Mouse (Mus musculus) megakaryocyte, embryonic 14.5 days (primary cell): ENCODE data around the gene Pusl1.

ENCODE experiments used
- FLI1 ChIP-seq: IDR thresholded peaks from 2 replicates; pipeline ENCODE4 v1.6.1; 2012; ENCODE audit warnings: low read length, inconsistent platforms, mixed read lengths
- GATA1 ChIP-seq: IDR thresholded peaks from 3 replicates; pipeline ENCODE4 v1.6.1; 2012; ENCODE audit warnings: mixed read lengths, low read length, inconsistent platforms, borderline replicate concordance

- TF ChIP-seq FLI1 = no peak
- no peak for TF ChIP-seq GATA1
Measured at GRCm38 (mm10) chr4:155908751-155909150, 17.2 kb upstream of the Pusl1 start.
